Mouse (Mus musculus) ES-Bruce4 (cell line): ENCODE measurements around the gene Sox9.

Experiments
- CTCF ChIP-seq: IDR thresholded peaks from one replicate; pipeline ENCODE4 v1.8.1; 2011; ENCODE audit warnings: low read depth, low read length
- POLR2A ChIP-seq: IDR thresholded peaks from one replicate; pipeline ENCODE4 v1.8.1; 2011; ENCODE audit warnings: low read length; ENCODE audit not compliant: insufficient read depth

GRCm38 (mm10) chr11:112780394-112780920 is 1.6 kb upstream of the Sox9 start:
- TF ChIP-seq CTCF (no peak), POLR2A (no peak)
